Mouse (Mus musculus) liver, adult 2 months (tissue): ENCODE results near the gene Rorc. TPM values are rescaled to one million over a fixed set of nuclear protein-coding genes. Genes with fewer than 3 reads are reported as not detected.

Experiments
- DNase-seq: peaks from one replicate; pipeline ENCODE4 v3.0.0-alpha.2; 2011; ENCODE audit warnings: low read depth, low spot score; ENCODE audit errors: extremely low read depth
- H3K27ac ChIP-seq: fragments of 200-500 bp; replicated peaks from 2 replicates; pipeline ENCODE4 v1.5.1; 2012; ENCODE audit warnings: low read depth, mild to moderate bottlenecking, control low read depth, inconsistent platforms, low read length; ENCODE audit not compliant: insufficient read depth
- H3K27me3 ChIP-seq: fragments of 200-500 bp; 2 replicates; pipeline ENCODE4 v1.6.1; 2012; ENCODE audit warnings: mild to moderate bottlenecking, moderate library complexity, low read length, inconsistent platforms; ENCODE audit not compliant: control insufficient read depth, insufficient read depth
- H3K36me3 ChIP-seq: fragments of 200-500 bp; 2 replicates; pipeline ENCODE4 v1.6.1; 2012; ENCODE audit warnings: low read length, inconsistent platforms; ENCODE audit not compliant: control insufficient read depth, insufficient read depth
- H3K4me1 ChIP-seq: fragments of 200-500 bp; 2 replicates; pipeline ENCODE4 v1.6.1; 2011; ENCODE audit warnings: low read length; ENCODE audit not compliant: control insufficient read depth, insufficient read depth
- H3K4me3 ChIP-seq: fragments of 200-500 bp; 2 replicates; pipeline ENCODE4 v1.5.1; 2011; ENCODE audit warnings: low read depth, mild to moderate bottlenecking, control low read depth, low read length, moderate library complexity; ENCODE audit not compliant: insufficient read depth
- H3K79me2 ChIP-seq: fragments of 200-500 bp; 2 replicates; pipeline ENCODE4 v1.6.1; 2012; ENCODE audit warnings: inconsistent platforms, mild to moderate bottlenecking, low read length, moderate library complexity; ENCODE audit not compliant: control insufficient read depth, insufficient read depth
- H3K9ac ChIP-seq: fragments of 200-500 bp; 2 replicates; pipeline ENCODE4 v1.6.1; 2012; ENCODE audit warnings: low read depth, mild to moderate bottlenecking, control low read depth, inconsistent platforms, low read length
- CTCF ChIP-seq: fragments of 200-500 bp; IDR thresholded peaks from 2 replicates; pipeline ENCODE4 v1.5.1; 2011; ENCODE audit warnings: low read depth, low read length, control low read depth
- POLR2A ChIP-seq: fragments of 200-500 bp; IDR thresholded peaks from 2 replicates; pipeline ENCODE4 v1.6.1; 2011; ENCODE audit warnings: low read length, control low read depth; ENCODE audit not compliant: insufficient read depth; ENCODE audit errors: extremely low read depth
- WGBS: fragments of 180-500 bp; shearing (Covaris S2); methylation state at CpG from one replicate; pipeline ENCODE4 v1.1.7; 2018; 5-methylcytosine and 5-hydroxymethylcytosine counted together
- polyA plus RNA-seq: library from polyadenylated mRNA; depleted of rRNA; stranded (reverse); fragments of >200 nt; gene quantifications from 2 replicates; pipeline ENCODE4 v1.2.3, GENCODE M21; 2012
- total RNA-seq: library from RNA; depleted of rRNA; stranded (reverse); fragments of >200 nt; gene quantifications from 2 replicates; pipeline ENCODE4 v1.2.3, GENCODE M21; 2014

Rorc gene
- total and polyA plus RNA-seq, 2 experiments: 34.4 to 50.3 TPM

- peaks cover 4% of the 10 kb centered on the region; the same call in 1 of the 2 replicates for H3K36me3 ChIP-seq
- 3% methylated on average over 3 of the region's 3 CpGs for WGBS
- TF ChIP-seq CTCF: no peak
- no peak for TF ChIP-seq POLR2A
- no peak overlapping the region for H3K4me3 ChIP-seq
- peak overlapping the region; percentile 84 for H3K27ac ChIP-seq
- no peaks in the 10 kb centered on the region; the same call in 1 of the 2 replicates for H3K79me2 ChIP-seq
- no peak for DNase-seq
- 0 out of 2 replicates have a peak overlapping the region, but pooled peaks have one; percentile 14 for H3K9ac ChIP-seq
- H3K27me3 ChIP-seq: no peaks in the 10 kb centered on the region
- H3K4me1 ChIP-seq: peaks cover 27% of the 10 kb centered on the region
Measured at GRCm38 (mm10) chr3:94372038-94372437, 556 bp upstream of the Rorc start.

- peak overlapping the region; percentile 64 for H3K4me3 ChIP-seq
- H3K4me1 ChIP-seq: peaks cover 19% of the 10 kb centered on the region
- H3K9ac ChIP-seq: peak overlapping the region; percentile 81
- no peaks in the 10 kb centered on the region for H3K27me3 ChIP-seq
- WGBS: 3% methylated on average over 10 of the region's 10 CpGs
- no peaks in the 10 kb centered on the region; the same call in 1 of the 2 replicates for H3K79me2 ChIP-seq
- DNase-seq: peak; percentile 62
- H3K27ac ChIP-seq: peak overlapping the region; percentile 99
- TF ChIP-seq CTCF (no peak), POLR2A (no peak)
- peaks cover 4% of the 10 kb centered on the region; the same call in 1 of the 2 replicates for H3K36me3 ChIP-seq
Measured at GRCm38 (mm10) chr3:94373090-94373489, 496 bp downstream of the Rorc start.

GRCm38 (mm10) chr3:94373597-94374011 is 1.0 kb downstream of the Rorc start:
- peak overlapping the region; percentile 81 for H3K9ac ChIP-seq
- H3K4me3 ChIP-seq: peak overlapping the region; percentile 64
- TF ChIP-seq POLR2A (no peak), CTCF (no peak)
- 0% methylated on average over 5 of the region's 5 CpGs for WGBS
- no peaks in the 10 kb centered on the region; the same call in 1 of the 2 replicates for H3K79me2 ChIP-seq
- H3K36me3 ChIP-seq: peaks cover 4% of the 10 kb centered on the region; the same call in 1 of the 2 replicates
- peaks cover 15% of the 10 kb centered on the region for H3K4me1 ChIP-seq
- H3K27ac ChIP-seq: peak overlapping the region; percentile 99
- no peaks in the 10 kb centered on the region for H3K27me3 ChIP-seq
- DNase-seq: peak; percentile 93

GRCm38 (mm10) chr3:94374636-94375035 is 2.0 kb downstream of the Rorc start:
- peaks cover 4% of the 10 kb centered on the region; the same call in 1 of the 2 replicates for H3K36me3 ChIP-seq
- TF ChIP-seq POLR2A (no peak), CTCF (no peak)
- no peaks in the 10 kb centered on the region; the same call in 1 of the 2 replicates for H3K79me2 ChIP-seq
- peak overlapping the region; percentile 29 for H3K9ac ChIP-seq
- H3K4me3 ChIP-seq: no peak overlapping the region
- peak; percentile 75 for DNase-seq
- no peaks in the 10 kb centered on the region for H3K27me3 ChIP-seq
- H3K27ac ChIP-seq: peak overlapping the region; percentile 71
- peaks cover 15% of the 10 kb centered on the region for H3K4me1 ChIP-seq

DNA sequence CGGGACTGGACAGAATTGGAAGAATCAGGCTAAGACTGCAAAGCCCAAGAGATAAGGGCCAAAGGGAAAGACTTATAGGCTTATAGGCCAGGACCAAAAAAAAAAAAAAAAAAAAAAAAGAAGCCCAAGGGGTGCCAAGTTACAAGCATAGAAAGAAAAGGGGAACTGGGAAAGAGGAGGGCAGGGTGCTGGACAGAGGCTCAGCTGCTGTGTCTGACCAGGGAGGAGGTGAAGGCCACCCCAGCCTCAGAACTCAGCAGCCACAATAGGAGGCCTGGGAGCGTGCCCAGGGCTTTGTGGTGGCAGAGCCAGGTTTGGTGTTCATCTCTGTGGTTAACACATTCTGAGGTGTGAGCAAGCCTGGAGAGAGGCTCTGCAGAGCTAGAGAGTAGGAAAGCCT is 2.6 kb downstream of the Rorc start:
- Histone ChIP-seq H3K27me3 (no peaks in the 10 kb centered on the region), H3K4me3 (no peak overlapping the region), H3K9ac (no peak overlapping the region), H3K4me1 (peaks cover 15% of the 10 kb centered on the region), H3K36me3 (peaks cover 4% of the 10 kb centered on the region; the same call in 1 of the 2 replicates), H3K79me2 (no peaks in the 10 kb centered on the region; the same call in 1 of the 2 replicates), H3K27ac (peak overlapping the region; percentile 46; the same call in 1 of the 2 replicates)
- TF ChIP-seq CTCF (no peak), POLR2A (no peak)
- DNase-seq: peak; percentile 34
- WGBS: 29% methylated on average over 2 of the region's 2 CpGs

GRCm38 (mm10) chr3:94375861-94376260 is 3.3 kb downstream of the Rorc start:
- Histone ChIP-seq H3K36me3 (peaks cover 4% of the 10 kb centered on the region; the same call in 1 of the 2 replicates), H3K27ac (no peak overlapping the region), H3K4me1 (peaks cover 15% of the 10 kb centered on the region), H3K4me3 (no peak overlapping the region), H3K79me2 (no peaks in the 10 kb centered on the region; the same call in 1 of the 2 replicates), H3K27me3 (no peaks in the 10 kb centered on the region), H3K9ac (no peak overlapping the region)
- 73% methylated on average over 5 of the region's 5 CpGs for WGBS
- no peak for TF ChIP-seq POLR2A
- no peak for TF ChIP-seq CTCF
- DNase-seq: no peak
